Mouse (Mus musculus): ENCODE measurements around the gene Car5a.

DNA sequence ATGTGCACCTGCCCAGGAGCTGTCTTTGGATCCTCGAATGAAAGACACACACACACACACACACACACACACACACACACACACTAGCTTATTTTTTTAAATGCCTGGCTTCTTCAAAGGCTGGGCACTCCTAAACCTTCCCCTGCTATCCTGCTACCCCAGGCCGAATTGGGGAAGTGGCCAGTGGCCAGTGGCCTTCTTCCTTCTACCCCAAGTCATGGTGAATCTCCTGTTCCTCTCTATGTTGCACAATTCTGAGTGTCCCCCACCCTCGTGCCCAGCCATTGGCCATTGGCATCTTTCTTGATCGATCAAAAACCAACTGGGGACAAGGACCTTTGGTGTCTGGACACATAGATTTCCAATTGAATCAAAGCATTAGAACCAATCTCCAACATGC, 14.7 kb downstream of the Car5a start:
- TF ChIP-seq CTCF (IDR thresholded peaks at IDR 0.05; ENCODE audit: low read depth, low read length) = no peak
- no peak for TF ChIP-seq POLR2A (IDR thresholded peaks at IDR 0.05; ENCODE audit: borderline replicate concordance, low read depth, low read length)

All from bone marrow macrophage, adult 2 months (primary cell).